Mouse (Mus musculus): ENCODE measurements around the gene Naa50. TPM values are rescaled to one million over a fixed set of nuclear protein-coding genes. Genes with fewer than 3 reads are reported as not detected.

Gene Naa50
- polyA plus RNA-seq, 1 experiment: 4.8 TPM

DNA sequence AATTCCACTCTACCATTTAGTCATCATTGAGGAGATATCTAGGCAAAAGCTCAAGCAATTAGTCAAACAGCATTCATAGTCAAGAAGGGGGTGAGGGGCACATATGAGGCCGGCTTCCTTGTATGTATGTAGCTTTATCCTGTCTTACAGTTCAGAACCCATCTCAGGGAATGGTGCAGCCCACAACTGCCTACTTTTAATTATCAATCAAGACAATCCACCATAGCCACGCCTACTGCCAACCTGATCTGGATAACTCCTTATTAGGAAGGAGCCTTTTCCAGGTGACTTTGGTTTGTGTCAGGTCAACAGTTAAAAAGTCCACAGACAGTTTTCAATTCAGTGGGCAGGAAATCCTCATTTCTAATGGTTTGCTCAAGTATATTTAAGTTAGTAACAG, 14.2 kb upstream of the Naa50 start:
- H3K27me3 ChIP-seq (ENCODE audit: control insufficient read depth, insufficient read depth, low read length): no peaks in the 10 kb centered on the region
- H3K4me1 ChIP-seq (ENCODE audit: control insufficient read depth, insufficient read depth, low read length): no peaks in the 10 kb centered on the region
- no peak overlapping the region for H3K27ac ChIP-seq (ENCODE audit: control insufficient read depth, insufficient read depth, low read depth, low read length)
- H3K36me3 ChIP-seq (ENCODE audit: control insufficient read depth, insufficient read depth, low read length): no peaks in the 10 kb centered on the region
- TF ChIP-seq POLR2A (IDR thresholded peaks at IDR 0.05; ENCODE audit: control insufficient read depth, low read depth, low read length) (no peak), CTCF (IDR thresholded peaks at IDR 0.05; ENCODE audit: control insufficient read depth, insufficient read depth, insufficient replicate concordance, low read depth, low read length) (no peak)
- no peak overlapping the region for H3K4me3 ChIP-seq (ENCODE audit: control insufficient read depth, low read depth, low read length)

- H3K4me3 ChIP-seq (ENCODE audit: control insufficient read depth, low read depth, low read length): no peak overlapping the region
- TF ChIP-seq POLR2A (IDR thresholded peaks at IDR 0.05; ENCODE audit: control insufficient read depth, low read depth, low read length) (no peak), CTCF (IDR thresholded peaks at IDR 0.05; ENCODE audit: control insufficient read depth, insufficient read depth, insufficient replicate concordance, low read depth, low read length) (no peak)
Observed at GRCm38 (mm10) chr16:44126437-44126836, 13.2 kb upstream of the Naa50 start.

DNA sequence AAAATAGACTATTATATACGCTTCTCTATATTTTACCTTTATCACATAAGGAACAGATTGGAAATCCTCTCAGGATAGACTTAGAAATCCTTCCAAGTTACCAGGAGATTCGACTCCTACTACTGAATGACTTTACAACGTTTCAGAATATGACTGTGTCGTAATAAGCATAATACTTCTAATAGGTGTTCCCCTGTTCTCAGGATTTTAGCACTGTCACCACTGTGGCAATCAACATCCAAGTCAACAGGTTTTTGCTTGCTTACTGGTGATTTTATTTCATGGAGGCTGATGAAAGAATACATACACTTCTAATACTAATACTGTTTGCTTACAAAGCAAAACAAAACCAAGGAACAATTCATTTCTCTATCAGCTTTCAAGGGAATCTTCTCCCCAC, 7.3 kb upstream of the Naa50 start:
- Histone ChIP-seq H3K27me3 (ENCODE audit: control insufficient read depth, insufficient read depth, low read length) (no peaks in the 10 kb centered on the region), H3K36me3 (ENCODE audit: control insufficient read depth, insufficient read depth, low read length) (no peaks in the 10 kb centered on the region), H3K4me1 (ENCODE audit: control insufficient read depth, insufficient read depth, low read length) (no peaks in the 10 kb centered on the region), H3K4me3 (ENCODE audit: control insufficient read depth, low read depth, low read length) (no peak overlapping the region), H3K27ac (ENCODE audit: control insufficient read depth, insufficient read depth, low read depth, low read length) (no peak overlapping the region)
- TF ChIP-seq POLR2A (IDR thresholded peaks at IDR 0.05; ENCODE audit: control insufficient read depth, low read depth, low read length) (no peak), CTCF (IDR thresholded peaks at IDR 0.05; ENCODE audit: control insufficient read depth, insufficient read depth, insufficient replicate concordance, low read depth, low read length) (no peak)

More at GRCm38 (mm10) chr16:44126437-44126836, 13.2 kb upstream of the Naa50 start:
- Histone ChIP-seq H3K27ac (ENCODE audit: control insufficient read depth, insufficient read depth, low read depth, low read length) (no peak overlapping the region), H3K4me1 (ENCODE audit: control insufficient read depth, insufficient read depth, low read length) (no peaks in the 10 kb centered on the region), H3K27me3 (ENCODE audit: control insufficient read depth, insufficient read depth, low read length) (no peaks in the 10 kb centered on the region), H3K36me3 (ENCODE audit: control insufficient read depth, insufficient read depth, low read length) (no peaks in the 10 kb centered on the region)

DNA sequence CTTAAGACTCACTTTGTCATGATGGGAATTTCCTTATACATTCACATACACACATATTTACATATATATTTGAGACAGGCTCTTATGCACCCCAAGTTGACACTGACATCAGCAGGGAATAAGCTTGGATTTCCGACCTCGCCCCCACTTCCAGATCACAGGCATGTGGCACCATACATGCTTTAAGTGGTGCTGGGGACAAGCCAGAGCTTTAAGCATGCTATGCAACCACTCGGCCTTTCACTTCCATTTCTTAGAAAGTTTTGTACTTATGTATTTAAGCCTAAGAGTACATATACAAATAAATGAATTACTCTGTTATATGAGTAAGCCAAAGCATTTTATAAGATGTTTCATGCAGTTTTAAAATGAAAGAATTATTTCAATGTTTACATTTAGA, 6.4 kb upstream of the Naa50 start:
- Histone ChIP-seq H3K27ac (ENCODE audit: control insufficient read depth, insufficient read depth, low read depth, low read length) (no peak overlapping the region), H3K4me1 (ENCODE audit: control insufficient read depth, insufficient read depth, low read length) (peaks cover under 1% of the 10 kb centered on the region; the same call in 1 of the 2 replicates), H3K27me3 (ENCODE audit: control insufficient read depth, insufficient read depth, low read length) (no peaks in the 10 kb centered on the region), H3K4me3 (ENCODE audit: control insufficient read depth, low read depth, low read length) (no peak overlapping the region), H3K36me3 (ENCODE audit: control insufficient read depth, insufficient read depth, low read length) (no peaks in the 10 kb centered on the region)
- no peak for TF ChIP-seq CTCF (IDR thresholded peaks at IDR 0.05; ENCODE audit: control insufficient read depth, insufficient read depth, insufficient replicate concordance, low read depth, low read length)
- TF ChIP-seq POLR2A (IDR thresholded peaks at IDR 0.05; ENCODE audit: control insufficient read depth, low read depth, low read length): no peak

GRCm38 (mm10) chr16:44136511-44137021, 3.1 kb upstream of the Naa50 start:
- no peak overlapping the region for H3K27ac ChIP-seq (ENCODE audit: control insufficient read depth, insufficient read depth, low read depth, low read length)
- H3K4me3 ChIP-seq (ENCODE audit: control insufficient read depth, low read depth, low read length): no peak overlapping the region
- no peaks in the 10 kb centered on the region for H3K27me3 ChIP-seq (ENCODE audit: control insufficient read depth, insufficient read depth, low read length)
- H3K36me3 ChIP-seq (ENCODE audit: control insufficient read depth, insufficient read depth, low read length): no peaks in the 10 kb centered on the region
- TF ChIP-seq POLR2A (IDR thresholded peaks at IDR 0.05; ENCODE audit: control insufficient read depth, low read depth, low read length) (no peak), CTCF (IDR thresholded peaks at IDR 0.05; ENCODE audit: control insufficient read depth, insufficient read depth, insufficient replicate concordance, low read depth, low read length) (no peak)
- H3K4me1 ChIP-seq (ENCODE audit: control insufficient read depth, insufficient read depth, low read length): peaks cover 6% of the 10 kb centered on the region

- Histone ChIP-seq H3K4me3 (ENCODE audit: control insufficient read depth, low read depth, low read length) (peak overlapping the region; percentile 100), H3K36me3 (ENCODE audit: control insufficient read depth, insufficient read depth, low read length) (no peaks in the 10 kb centered on the region), H3K27me3 (ENCODE audit: control insufficient read depth, insufficient read depth, low read length) (no peaks in the 10 kb centered on the region), H3K4me1 (ENCODE audit: control insufficient read depth, insufficient read depth, low read length) (peaks cover 7% of the 10 kb centered on the region), H3K27ac (ENCODE audit: control insufficient read depth, insufficient read depth, low read depth, low read length) (peak overlapping the region; percentile 98)
- no peak; the same call in 1 of the 2 replicates for TF ChIP-seq POLR2A (IDR thresholded peaks at IDR 0.05; ENCODE audit: control insufficient read depth, low read depth, low read length)
- no peak for TF ChIP-seq CTCF (IDR thresholded peaks at IDR 0.05; ENCODE audit: control insufficient read depth, insufficient read depth, insufficient replicate concordance, low read depth, low read length)
Observed at GRCm38 (mm10) chr16:44138377-44138978, 1.2 kb upstream of the Naa50 start.

DNA sequence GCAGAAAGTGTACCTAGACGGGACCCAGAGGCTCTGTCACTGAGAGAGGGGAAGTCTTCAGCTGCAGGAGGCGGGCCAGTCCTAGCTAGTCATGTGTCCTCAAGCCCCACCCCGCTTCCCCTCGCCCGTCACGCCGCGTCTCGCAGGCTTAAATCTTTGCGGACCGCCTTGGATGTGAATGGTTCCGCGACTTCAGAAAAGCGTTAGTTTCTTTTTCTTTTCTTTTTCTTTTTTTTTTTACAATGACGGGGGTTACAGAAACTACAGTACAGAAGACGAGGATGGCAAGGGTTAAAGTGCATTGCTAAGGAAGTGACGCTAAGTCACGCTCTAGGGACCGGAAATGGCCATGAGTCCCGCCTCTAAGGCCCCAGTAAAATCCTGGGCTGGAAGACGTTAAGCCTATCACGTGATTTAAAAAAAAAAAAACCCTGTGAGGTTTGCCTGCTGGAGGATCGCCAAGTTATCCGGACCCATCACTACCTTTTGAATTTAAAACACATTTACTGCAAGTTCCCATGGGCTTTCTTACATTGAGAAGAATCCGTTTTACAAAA, 573 bp upstream of the Naa50 start:
- TF ChIP-seq CTCF (IDR thresholded peaks at IDR 0.05; ENCODE audit: control insufficient read depth, insufficient read depth, insufficient replicate concordance, low read depth, low read length) (no peak), POLR2A (IDR thresholded peaks at IDR 0.05; ENCODE audit: control insufficient read depth, low read depth, low read length) (peak; percentile 59; the same call in 1 of the 2 replicates)
- no peaks in the 10 kb centered on the region for H3K27me3 ChIP-seq (ENCODE audit: control insufficient read depth, insufficient read depth, low read length)
- H3K4me1 ChIP-seq (ENCODE audit: control insufficient read depth, insufficient read depth, low read length): peaks cover 7% of the 10 kb centered on the region
- H3K36me3 ChIP-seq (ENCODE audit: control insufficient read depth, insufficient read depth, low read length): no peaks in the 10 kb centered on the region
- peak overlapping the region; percentile 98 for H3K27ac ChIP-seq (ENCODE audit: control insufficient read depth, insufficient read depth, low read depth, low read length)
- H3K4me3 ChIP-seq (ENCODE audit: control insufficient read depth, low read depth, low read length): peak overlapping the region; percentile 100
